Mouse (Mus musculus) layer of hippocampus, adult 11-12 months (tissue): ENCODE results near the gene Hc.
A peak's percentile ranks its signal among the peaks of the same experiment; 100 is the strongest.

Experiments
- DNase-seq: peaks from one replicate; pipeline ENCODE4 v3.0.0; 2022; ENCODE audit warnings: low spot score

Hc gene

GRCm38 (mm10) chr2:35061338-35061737 lies at the start of gene Hc:
Hc (minus strand) TSS chr2:35061438.
- DNase-seq, result no peak

- DNase-seq, result no peak
These were observed 49.3 kb upstream of the Hc start for GRCm38 (mm10) chr2:35110521-35110920.

GRCm38 (mm10) chr2:35109924-35110304 lies 48.7 kb upstream of the Hc start:
- no peak for DNase-seq

GRCm38 (mm10) chr2:35109141-35109923 lies 48.1 kb upstream of the Hc start, which contains the start of gene Cntrl:
Cntrl (plus strand) TSS chr2:35109492.
- DNase-seq, result peak; percentile 95

GRCm38 (mm10) chr2:35108712-35109111 lies 47.5 kb upstream of the Hc start:
- peak; percentile 59 for DNase-seq

GRCm38 (mm10) chr2:35107984-35108635 lies 46.9 kb upstream of the Hc start:
- peak; percentile 44 for DNase-seq

- no peak for DNase-seq
These were observed 43.6 kb upstream of the Hc start for GRCm38 (mm10) chr2:35104843-35105242.

- DNase-seq, result no peak
These were observed 42.3 kb upstream of the Hc start for GRCm38 (mm10) chr2:35103558-35103957.

- no peak for DNase-seq
These were observed 41.5 kb upstream of the Hc start for GRCm38 (mm10) chr2:35102777-35103176.

- DNase-seq, result no peak
These were observed 40.2 kb upstream of the Hc start, which contains the start of gene AI182371 for GRCm38 (mm10) chr2:35101443-35101842. AI182371 (minus strand) TSS chr2:35101543.

- no peak for DNase-seq
These were observed 39.3 kb upstream of the Hc start for GRCm38 (mm10) chr2:35100529-35100928.

GRCm38 (mm10) chr2:35087418-35087817 lies 26.2 kb upstream of the Hc start:
- no peak for DNase-seq

- no peak for DNase-seq
These were observed 17.9 kb upstream of the Hc start for GRCm38 (mm10) chr2:35079166-35079565.

GRCm38 (mm10) chr2:35074328-35074727 lies 13.1 kb upstream of the Hc start:
- no peak for DNase-seq

- no peak for DNase-seq
These were observed 11.3 kb upstream of the Hc start for GRCm38 (mm10) chr2:35072547-35072946.

GRCm38 (mm10) chr2:35070275-35070674 lies 9.0 kb upstream of the Hc start:
- no peak for DNase-seq

- no peak for DNase-seq
These were observed 7.9 kb upstream of the Hc start for GRCm38 (mm10) chr2:35069124-35069523.

- DNase-seq, result no peak
These were observed 5.9 kb upstream of the Hc start for GRCm38 (mm10) chr2:35067117-35067516.

GRCm38 (mm10) chr2:35066525-35067082 lies 5.4 kb upstream of the Hc start:
- DNase-seq, result no peak

- no peak for DNase-seq
These were observed 2.2 kb upstream of the Hc start for GRCm38 (mm10) chr2:35063333-35064030.

- DNase-seq, result no peak
These were observed 341 bp downstream of the Hc start for GRCm38 (mm10) chr2:35060897-35061296.

GRCm38 (mm10) chr2:35060256-35060655 lies 982 bp downstream of the Hc start:
- DNase-seq, result no peak

- no peak for DNase-seq
These were observed 2.9 kb downstream of the Hc start for GRCm38 (mm10) chr2:35058325-35058724.
